Mouse (Mus musculus): ENCODE measurements at regions not wholly inside any gene's neighbourhood (a gene's known extent, or its start where the extent isn't known, plus 50 kb on each side); places are given as distances from the start of the nearest gene placed in this dataset.

- H3K4me1 ChIP-seq (ENCODE audit: control insufficient read depth in 2 of 2, insufficient read depth in 2 of 2, low read length in 2 of 2, poor library complexity in 1 of 2), result no peaks in the 10 kb centered on the region
- in situ Hi-C loops (cut with MboI; ENCODE audit: low sequenced_read_pairs in 2 of 2, unreplicated experiment in 2 of 2), result no loop called here
- no peak overlapping the region for H3K9ac ChIP-seq (ENCODE audit: insufficient read depth, low read depth, low read length, poor library complexity, severe bottlenecking)
- no peak overlapping the region for H3K4me3 ChIP-seq (ENCODE audit: insufficient read depth in 1 of 2, low read depth in 1 of 2, low read length in 2 of 2, poor library complexity in 1 of 2, severe bottlenecking in 1 of 2)
- H3K36me3 ChIP-seq (ENCODE audit: control insufficient read depth, insufficient read depth, low read length, poor library complexity, severe bottlenecking), result no peaks in the 10 kb centered on the region
- H3K27ac ChIP-seq (ENCODE audit: insufficient read depth, low read depth, low read length, poor library complexity, severe bottlenecking), result no peak overlapping the region
- TF ChIP-seq ZC3H11A (IDR thresholded peaks at IDR 0.05; ENCODE audit: borderline replicate concordance, low read depth, low read length), result no peak
- no peak for TF ChIP-seq MAFK (IDR thresholded peaks at IDR 0.05; ENCODE audit: insufficient read depth, low read depth, low read length)
- no peak for TF ChIP-seq CHD2 (IDR thresholded peaks at IDR 0.05; ENCODE audit: low read depth, low read length)
- TF ChIP-seq ZNF384 (IDR thresholded peaks at IDR 0.05; ENCODE audit: low read depth, low read length), result no peak
- TF ChIP-seq HCFC1 (IDR thresholded peaks at IDR 0.05; ENCODE audit: borderline replicate concordance, insufficient read depth, low read length), result no peak
- no peak for DNase-seq (ENCODE audit: low read depth, low spot score)
- H3K9me3 ChIP-seq (ENCODE audit: control insufficient read depth, insufficient read depth, low read depth, low read length), result no peaks in the 10 kb centered on the region
These were observed 214.5 kb upstream of the Ankrd55 start for GRCm38 (mm10) chr13:112073519-112074406.

DNA sequence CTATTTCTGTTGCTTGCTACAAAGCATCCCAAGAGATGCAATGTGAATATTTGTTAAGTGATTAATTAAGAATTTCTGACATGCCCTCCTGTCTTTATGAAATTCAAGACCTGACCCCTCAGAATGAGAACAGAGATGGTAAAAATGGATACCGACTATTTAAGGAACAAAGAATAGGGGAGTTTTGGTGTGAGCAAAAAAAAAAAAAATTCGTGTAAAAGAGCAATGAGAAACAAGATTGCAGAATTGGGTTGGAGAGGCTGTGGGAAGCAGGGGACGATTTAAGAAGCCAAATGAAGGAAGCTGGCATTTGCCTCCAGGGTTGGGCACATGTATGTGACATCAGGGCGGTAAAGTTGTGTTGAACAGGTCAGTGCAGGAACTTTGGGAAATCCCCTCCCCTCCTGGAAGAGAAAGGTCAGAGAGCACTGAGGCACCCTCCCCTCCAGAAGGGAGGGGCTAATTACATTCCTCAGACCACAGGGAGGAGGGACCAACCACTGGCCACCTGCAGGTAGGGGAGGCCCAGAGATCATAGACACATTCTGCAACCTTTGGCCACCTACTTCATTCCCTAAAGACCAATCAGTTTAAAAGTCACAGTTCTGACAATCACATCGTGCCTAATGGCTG, 212.3 kb upstream of the Ankrd55 start:
- no peak overlapping the region for H3K27ac ChIP-seq (ENCODE audit: insufficient read depth, low read depth, low read length, poor library complexity, severe bottlenecking)
- H3K9ac ChIP-seq (ENCODE audit: insufficient read depth, low read depth, low read length, poor library complexity, severe bottlenecking), result no peak overlapping the region
- in situ Hi-C loops (cut with MboI; ENCODE audit: low sequenced_read_pairs in 2 of 2, unreplicated experiment in 2 of 2), result no loop called here
- no peak overlapping the region for H3K4me3 ChIP-seq (ENCODE audit: insufficient read depth in 1 of 2, low read depth in 1 of 2, low read length in 2 of 2, poor library complexity in 1 of 2, severe bottlenecking in 1 of 2)
- no peak for DNase-seq (ENCODE audit: low read depth, low spot score)
- H3K4me1 ChIP-seq (ENCODE audit: control insufficient read depth in 2 of 2, insufficient read depth in 2 of 2, low read length in 2 of 2, poor library complexity in 1 of 2), result no peaks in the 10 kb centered on the region
- TF ChIP-seq ZNF384 (IDR thresholded peaks at IDR 0.05; ENCODE audit: low read depth, low read length), result no peak
- TF ChIP-seq CHD2 (IDR thresholded peaks at IDR 0.05; ENCODE audit: low read depth, low read length), result no peak
- TF ChIP-seq HCFC1 (IDR thresholded peaks at IDR 0.05; ENCODE audit: borderline replicate concordance, insufficient read depth, low read length), result no peak
- no peaks in the 10 kb centered on the region for H3K9me3 ChIP-seq (ENCODE audit: control insufficient read depth, insufficient read depth, low read depth, low read length)
- no peaks in the 10 kb centered on the region for H3K36me3 ChIP-seq (ENCODE audit: control insufficient read depth, insufficient read depth, low read length, poor library complexity, severe bottlenecking)

DNA sequence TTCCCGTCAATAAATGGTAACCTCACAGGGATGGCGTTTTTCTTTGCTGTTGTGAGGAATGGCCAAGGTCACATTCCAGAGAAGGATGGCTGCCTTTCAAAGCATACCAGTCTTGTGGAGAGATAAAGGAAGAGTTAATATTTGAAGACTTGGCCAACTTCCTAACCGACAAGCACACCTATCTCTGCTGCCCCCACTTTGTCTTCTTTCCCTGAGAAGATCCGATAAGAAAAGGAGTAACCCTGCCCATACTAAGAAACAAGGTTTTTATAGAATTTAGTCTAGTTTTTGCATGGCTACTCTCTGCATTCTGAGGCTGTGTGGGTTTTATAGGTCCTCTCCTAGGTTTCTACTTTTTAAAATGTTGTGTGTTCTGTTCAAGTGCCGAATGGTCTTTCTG, 210.2 kb upstream of the Ankrd55 start:
- no peaks in the 10 kb centered on the region for H3K36me3 ChIP-seq (ENCODE audit: control insufficient read depth, insufficient read depth, low read length, poor library complexity, severe bottlenecking)
- TF ChIP-seq ZC3H11A (IDR thresholded peaks at IDR 0.05; ENCODE audit: borderline replicate concordance, low read depth, low read length) (no peak), ZNF384 (IDR thresholded peaks at IDR 0.05; ENCODE audit: low read depth, low read length) (no peak), CHD2 (IDR thresholded peaks at IDR 0.05; ENCODE audit: low read depth, low read length) (no peak), MAFK (IDR thresholded peaks at IDR 0.05; ENCODE audit: insufficient read depth, low read depth, low read length) (no peak), HCFC1 (IDR thresholded peaks at IDR 0.05; ENCODE audit: borderline replicate concordance, insufficient read depth, low read length) (no peak)

DNA sequence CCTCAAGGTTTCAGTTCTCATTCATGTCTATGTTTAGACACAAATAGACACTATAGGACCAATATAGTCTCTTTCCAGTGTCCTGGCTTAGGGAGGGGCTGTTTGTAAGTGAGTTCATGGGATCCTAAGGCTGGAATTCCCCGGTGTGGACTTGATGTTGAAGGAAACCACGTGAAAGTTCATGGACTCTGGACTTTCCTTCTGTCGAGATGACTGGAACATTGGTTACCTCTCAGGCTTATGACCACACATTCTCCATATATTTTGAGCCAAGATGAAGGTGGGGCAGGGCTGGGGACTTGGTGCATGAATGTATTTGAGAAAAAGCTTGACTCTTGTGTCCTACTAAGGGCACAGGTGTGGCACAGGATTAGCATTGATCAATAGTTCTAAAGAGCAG, 206.3 kb upstream of the Ankrd55 start:
- no peaks in the 10 kb centered on the region for H3K4me1 ChIP-seq (ENCODE audit: control insufficient read depth in 2 of 2, insufficient read depth in 2 of 2, low read length in 2 of 2, poor library complexity in 1 of 2)
- no peak for DNase-seq (ENCODE audit: low read depth, low spot score)
- no peaks in the 10 kb centered on the region for H3K9me3 ChIP-seq (ENCODE audit: control insufficient read depth, insufficient read depth, low read depth, low read length)
- H3K27ac ChIP-seq (ENCODE audit: insufficient read depth, low read depth, low read length, poor library complexity, severe bottlenecking), result no peak overlapping the region
- H3K36me3 ChIP-seq (ENCODE audit: control insufficient read depth, insufficient read depth, low read length, poor library complexity, severe bottlenecking), result no peaks in the 10 kb centered on the region
- TF ChIP-seq HCFC1 (IDR thresholded peaks at IDR 0.05; ENCODE audit: borderline replicate concordance, insufficient read depth, low read length), result no peak
- TF ChIP-seq ZNF384 (IDR thresholded peaks at IDR 0.05; ENCODE audit: low read depth, low read length), result no peak
- TF ChIP-seq CHD2 (IDR thresholded peaks at IDR 0.05; ENCODE audit: low read depth, low read length), result no peak
- TF ChIP-seq MAFK (IDR thresholded peaks at IDR 0.05; ENCODE audit: insufficient read depth, low read depth, low read length), result no peak
- no peak for TF ChIP-seq ZC3H11A (IDR thresholded peaks at IDR 0.05; ENCODE audit: borderline replicate concordance, low read depth, low read length)
- no peak overlapping the region for H3K4me3 ChIP-seq (ENCODE audit: insufficient read depth in 1 of 2, low read depth in 1 of 2, low read length in 2 of 2, poor library complexity in 1 of 2, severe bottlenecking in 1 of 2)
- H3K9ac ChIP-seq (ENCODE audit: insufficient read depth, low read depth, low read length, poor library complexity, severe bottlenecking), result no peak overlapping the region
- in situ Hi-C loops (cut with MboI; ENCODE audit: low sequenced_read_pairs in 2 of 2, unreplicated experiment in 2 of 2), result no loop called here

More for the DNA sequence above, 210.2 kb upstream of the Ankrd55 start:
- no peak for DNase-seq (ENCODE audit: low read depth, low spot score)
- Histone ChIP-seq H3K9me3 (ENCODE audit: control insufficient read depth, insufficient read depth, low read depth, low read length) (no peaks in the 10 kb centered on the region), H3K4me1 (ENCODE audit: control insufficient read depth in 2 of 2, insufficient read depth in 2 of 2, low read length in 2 of 2, poor library complexity in 1 of 2) (no peaks in the 10 kb centered on the region), H3K9ac (ENCODE audit: insufficient read depth, low read depth, low read length, poor library complexity, severe bottlenecking) (no peak overlapping the region), H3K4me3 (ENCODE audit: insufficient read depth in 1 of 2, low read depth in 1 of 2, low read length in 2 of 2, poor library complexity in 1 of 2, severe bottlenecking in 1 of 2) (no peak overlapping the region), H3K27ac (ENCODE audit: insufficient read depth, low read depth, low read length, poor library complexity, severe bottlenecking) (no peak overlapping the region)
- in situ Hi-C loops (cut with MboI; ENCODE audit: low sequenced_read_pairs in 2 of 2, unreplicated experiment in 2 of 2), result no loop called here

Measured in ES-E14 (cell line).